Mouse (Mus musculus): ENCODE results near the gene Cfap299. TPM values are rescaled to one million over a fixed set of nuclear protein-coding genes. Genes with fewer than 3 reads are reported as not detected.
"Not testable (repeated sequence)": the region's sequence is repeated elsewhere in the genome, so short reads cannot be mapped to it uniquely, and the experiment has no call there.

The Cfap299 gene
- polyA plus RNA-seq, 1 experiment from 2014 or later, result 0.73 TPM

DNA sequence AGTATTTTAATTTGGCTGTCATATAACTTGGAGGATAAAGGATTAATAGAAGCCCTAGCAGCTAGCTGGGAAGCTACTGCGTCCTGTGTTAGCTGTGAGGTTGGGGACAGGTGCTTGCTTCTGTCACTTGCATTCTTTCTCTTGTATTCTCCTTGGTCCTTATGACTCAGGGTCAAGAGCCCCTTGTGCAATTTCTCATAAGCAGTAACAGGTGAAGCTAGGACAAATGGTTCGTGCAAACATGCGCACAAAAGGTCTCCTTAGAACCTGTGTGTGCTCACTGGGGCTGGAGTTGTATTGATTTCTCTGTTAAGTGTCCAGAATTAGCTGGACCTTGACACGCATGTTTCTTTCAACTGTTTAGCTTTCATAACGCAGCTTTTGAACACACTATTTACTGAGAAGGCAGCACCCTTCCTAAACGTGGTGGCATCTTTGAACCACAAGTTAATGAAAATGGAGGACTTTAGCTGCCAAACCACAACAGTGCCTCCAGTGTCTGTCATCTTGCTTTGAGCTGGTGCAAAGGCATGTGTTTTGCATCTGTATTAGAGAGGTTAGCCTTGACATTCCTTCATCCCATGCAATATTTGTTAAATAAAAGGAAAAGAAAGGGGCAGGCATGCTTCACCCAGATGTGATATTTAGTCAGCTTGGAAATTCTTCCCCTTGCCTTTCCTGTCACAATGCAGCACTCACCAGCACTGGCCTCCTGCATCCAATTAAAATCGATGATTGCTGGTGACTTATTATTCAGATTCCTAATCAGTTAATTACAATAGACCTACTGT is 223.9 kb downstream of the Cfap299 start:
- Histone ChIP-seq H3K4me2 (replicated peaks) (no peak overlapping the region), H3K27me3 (no peaks in the 10 kb centered on the region), H3K9me3 (no peaks in the 10 kb centered on the region), H3K4me3 (replicated peaks) (no peak overlapping the region), H3K27ac (no peak overlapping the region), H3K4me1 (replicated peaks) (no peaks in the 10 kb centered on the region), H3K36me3 (no peaks in the 10 kb centered on the region), H3K9ac (replicated peaks) (no peak overlapping the region)
- 63% methylated on average over 7 of the region's 7 CpGs for WGBS
- ATAC-seq, result no peak

DNA sequence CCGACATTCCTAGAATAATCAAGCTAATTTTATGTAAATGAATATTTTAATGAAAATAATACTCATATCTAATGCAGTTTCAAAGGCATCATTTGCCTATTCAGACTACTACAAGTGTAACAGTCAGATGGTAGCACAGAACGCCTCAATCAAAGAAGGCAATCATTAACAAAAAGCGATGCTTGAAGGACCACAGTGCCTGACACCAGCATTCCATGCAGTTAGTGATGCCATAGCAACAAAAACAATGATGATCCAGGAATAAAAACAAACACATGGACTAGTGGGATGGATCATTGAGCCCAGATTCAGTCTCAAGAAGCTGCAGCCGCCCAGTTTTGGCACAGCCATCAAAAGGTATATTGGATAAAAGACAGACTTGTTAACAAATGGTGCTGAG is 232.2 kb downstream of the Cfap299 start:
- 28% methylated on average over 4 of the region's 4 CpGs for WGBS

DNA sequence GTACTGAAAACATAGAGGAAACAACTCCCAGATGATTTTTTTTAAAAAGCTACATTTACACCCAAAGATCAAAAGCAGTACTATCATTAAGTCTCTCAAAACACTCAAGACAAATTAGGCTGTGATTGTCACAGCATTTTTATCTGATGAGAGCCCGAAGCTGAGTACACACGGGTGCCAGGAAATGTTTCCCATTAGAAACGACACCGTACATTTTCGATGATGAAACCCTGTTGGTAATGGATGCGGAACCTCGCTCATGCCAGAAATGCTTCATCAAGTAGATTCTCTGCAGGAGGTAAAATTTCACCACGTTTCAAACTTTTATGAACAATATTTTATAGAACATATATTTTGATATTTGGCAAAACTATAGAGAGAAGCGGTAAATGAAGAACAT is 233.7 kb downstream of the Cfap299 start:
- WGBS, result 94% methylated on average over 9 of the region's 9 CpGs
- Histone ChIP-seq H3K9me3 (no peaks in the 10 kb centered on the region), H3K9ac (replicated peaks) (no peak overlapping the region), H3K4me1 (replicated peaks) (peaks cover 14% of the 10 kb centered on the region), H3K4me3 (replicated peaks) (no peak overlapping the region), H3K27ac (no peak overlapping the region), H3K27me3 (no peaks in the 10 kb centered on the region), H3K36me3 (no peaks in the 10 kb centered on the region), H3K4me2 (replicated peaks) (no peak overlapping the region)
- ATAC-seq, result no peak

More for the DNA sequence above, 232.2 kb downstream of the Cfap299 start:
- no peaks in the 10 kb centered on the region for H3K27me3 ChIP-seq
- no peak overlapping the region for H3K9ac ChIP-seq (replicated peaks)
- H3K4me1 ChIP-seq (replicated peaks), result peaks cover 7% of the 10 kb centered on the region
- H3K4me3 ChIP-seq (replicated peaks), result no peak overlapping the region
- no peaks in the 10 kb centered on the region for H3K36me3 ChIP-seq
- H3K27ac ChIP-seq, result no peak overlapping the region
- H3K4me2 ChIP-seq (replicated peaks), result no peak overlapping the region
- peak; percentile 30; the same call in 1 of the 2 replicates for ATAC-seq
- no peaks in the 10 kb centered on the region for H3K9me3 ChIP-seq

DNA sequence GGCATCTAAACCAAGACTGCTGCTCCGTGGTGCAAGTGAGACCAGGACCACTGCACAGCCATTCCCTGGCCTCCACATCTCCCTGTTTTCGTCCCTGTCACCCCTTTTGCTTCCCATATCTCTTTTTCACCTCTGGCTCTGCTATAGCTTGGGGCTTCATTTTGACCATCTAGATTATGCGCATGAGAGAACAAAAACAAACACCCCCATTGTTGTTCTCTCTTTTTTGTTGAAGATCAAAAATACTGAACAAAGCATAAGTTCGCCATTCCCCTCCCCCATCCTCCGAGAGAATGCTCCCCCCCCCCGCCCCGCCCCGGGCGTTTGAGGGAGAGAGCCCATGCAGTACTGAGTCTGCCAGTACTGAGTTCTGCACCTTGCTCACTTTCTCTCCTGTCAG is 234.7 kb downstream of the Cfap299 start:
- H3K4me1 ChIP-seq (replicated peaks), result peaks cover 14% of the 10 kb centered on the region
- no peak overlapping the region for H3K27ac ChIP-seq
- WGBS, result 26% methylated on average over 9 of the region's 9 CpGs
- H3K4me3 ChIP-seq (replicated peaks), result no peak overlapping the region
- H3K27me3 ChIP-seq, result no peaks in the 10 kb centered on the region
- H3K9me3 ChIP-seq, result no peaks in the 10 kb centered on the region
- H3K36me3 ChIP-seq, result no peaks in the 10 kb centered on the region
- ATAC-seq, result no peak
- H3K4me2 ChIP-seq (replicated peaks), result peak overlapping the region; percentile 17
- H3K9ac ChIP-seq (replicated peaks), result no peak overlapping the region; the same call in 1 of the 2 replicates

DNA sequence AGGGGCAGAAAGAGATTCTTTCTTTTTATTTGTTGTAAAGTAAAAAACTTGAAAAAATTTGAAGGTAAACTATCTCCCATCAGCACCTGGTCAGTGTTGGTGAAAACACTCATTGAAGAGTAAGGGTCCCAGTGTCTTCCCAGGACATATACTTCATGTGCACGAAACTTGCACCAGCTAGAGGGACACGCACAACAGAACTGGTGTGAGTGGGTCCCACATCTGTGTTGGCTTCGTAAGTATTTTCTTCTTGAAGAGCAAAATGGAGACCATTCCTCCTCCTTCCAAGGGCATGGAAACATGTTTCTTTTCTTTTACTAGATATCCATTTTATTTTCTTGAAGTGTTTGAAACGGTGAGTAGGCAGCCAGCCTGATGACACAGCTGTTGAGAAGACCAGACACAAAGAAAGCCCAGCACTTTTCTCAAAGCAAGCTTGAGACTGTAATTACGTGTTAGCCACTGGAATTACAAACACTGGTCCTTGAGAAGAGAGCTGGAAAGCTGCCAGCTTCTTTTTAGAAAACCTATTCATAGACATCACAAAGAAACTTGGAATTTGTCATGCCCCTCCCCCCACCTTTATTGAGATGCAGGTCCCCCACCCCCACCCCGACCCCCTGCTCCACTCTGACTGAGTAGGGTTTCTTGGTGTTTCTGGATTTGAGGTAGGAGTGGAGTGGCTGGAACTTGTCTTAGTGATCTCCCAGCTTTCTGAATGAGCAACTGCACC is 237.5 kb downstream of the Cfap299 start:
- H3K4me2 ChIP-seq (replicated peaks), result no peak overlapping the region
- no peak overlapping the region for H3K27ac ChIP-seq
- no peaks in the 10 kb centered on the region for H3K9me3 ChIP-seq
- no peaks in the 10 kb centered on the region for H3K27me3 ChIP-seq
- no peak overlapping the region for H3K4me3 ChIP-seq (replicated peaks)
- peak; percentile 87 for ATAC-seq
- H3K4me1 ChIP-seq (replicated peaks), result peaks cover 14% of the 10 kb centered on the region
- WGBS, result 24% methylated on average over 6 of the region's 6 CpGs
- no peaks in the 10 kb centered on the region for H3K36me3 ChIP-seq
- no peak overlapping the region for H3K9ac ChIP-seq (replicated peaks)

DNA sequence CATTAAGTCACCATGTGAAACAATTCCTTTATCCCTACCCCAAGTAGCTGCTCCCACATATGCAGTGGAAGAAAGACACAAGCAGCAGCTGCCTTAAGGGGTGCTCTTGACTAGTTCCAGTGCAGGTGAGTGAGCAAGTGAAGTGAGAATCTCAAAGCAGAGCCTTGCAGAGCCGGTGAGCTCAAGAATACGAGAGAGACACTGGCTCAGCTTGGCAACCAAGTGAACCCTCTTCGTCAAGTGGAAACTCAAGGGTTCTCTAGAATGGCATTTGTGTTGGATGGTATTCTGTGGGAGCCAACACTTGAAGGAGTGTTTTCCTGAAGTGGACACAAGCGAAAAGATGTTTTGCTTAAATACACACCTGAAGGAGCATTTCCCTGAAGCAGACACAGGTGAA is 239.4 kb downstream of the Cfap299 start:
- peaks cover 14% of the 10 kb centered on the region for H3K4me1 ChIP-seq (replicated peaks)
- H3K4me2 ChIP-seq (replicated peaks), result no peak overlapping the region
- H3K27ac ChIP-seq, result no peak overlapping the region
- ATAC-seq, result no peak
- H3K9me3 ChIP-seq, result no peaks in the 10 kb centered on the region
- H3K27me3 ChIP-seq, result no peaks in the 10 kb centered on the region
- WGBS, result 91% methylated on average over 4 of the region's 4 CpGs
- H3K4me3 ChIP-seq (replicated peaks), result no peak overlapping the region
- H3K36me3 ChIP-seq, result no peaks in the 10 kb centered on the region
- no peak overlapping the region for H3K9ac ChIP-seq (replicated peaks)

DNA sequence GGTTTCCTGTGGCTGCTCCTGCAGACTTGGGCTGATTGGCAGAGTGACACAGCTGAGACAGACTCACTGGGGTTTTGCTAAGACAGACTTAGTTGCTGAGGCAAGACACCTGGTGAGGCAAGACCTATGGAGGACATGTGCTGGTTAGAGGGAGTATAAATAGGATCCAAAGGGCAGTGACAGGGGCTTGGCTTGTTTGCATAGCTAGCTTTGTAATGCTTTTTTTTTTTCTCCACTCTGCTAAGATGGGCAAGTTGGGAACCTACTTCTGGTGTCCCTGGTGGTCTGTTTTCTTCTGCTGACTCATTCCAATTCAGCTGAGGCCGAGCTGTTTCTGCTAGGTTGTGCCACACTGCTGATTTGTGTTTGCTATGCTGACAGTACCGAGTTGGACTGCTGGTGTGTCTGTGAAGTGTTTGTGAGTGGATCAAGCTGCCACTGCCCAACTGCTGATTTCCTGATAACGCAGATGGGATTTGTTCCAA is 240.0 kb downstream of the Cfap299 start:
- WGBS, result 79% methylated on average over 3 of the region's 3 CpGs

DNA sequence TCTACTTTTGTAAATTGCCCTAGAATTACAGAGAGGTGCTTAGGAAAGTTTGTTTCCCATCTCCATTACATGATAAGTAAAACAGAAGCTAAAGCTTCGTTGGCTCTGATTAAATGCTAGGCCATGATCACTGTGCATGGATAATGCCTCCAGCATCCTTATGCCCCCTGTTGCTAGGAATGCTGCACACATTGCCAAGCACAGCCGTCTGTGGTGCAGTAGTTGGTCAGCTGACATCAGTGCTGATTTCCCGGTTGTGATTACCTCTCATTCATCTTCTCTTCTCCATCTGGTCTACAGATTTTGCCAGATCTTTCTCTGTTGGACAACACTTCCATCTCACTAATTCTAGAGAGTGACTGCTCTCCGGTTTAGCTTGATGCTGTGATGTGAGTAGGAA is 243.3 kb downstream of the Cfap299 start:
- Histone ChIP-seq H3K36me3 (no peaks in the 10 kb centered on the region), H3K4me2 (replicated peaks) (no peak overlapping the region), H3K9me3 (no peaks in the 10 kb centered on the region), H3K9ac (replicated peaks) (no peak overlapping the region), H3K4me3 (replicated peaks) (no peak overlapping the region), H3K27me3 (no peaks in the 10 kb centered on the region), H3K4me1 (replicated peaks) (peaks cover 15% of the 10 kb centered on the region; the same call in 1 of the 2 replicates), H3K27ac (no peak overlapping the region)
- no peak for ATAC-seq
- 65% methylated on average over 4 of the region's 4 CpGs for WGBS

More for the DNA sequence above, 240.0 kb downstream of the Cfap299 start:
- no peaks in the 10 kb centered on the region for H3K9me3 ChIP-seq
- H3K36me3 ChIP-seq, result no peaks in the 10 kb centered on the region
- H3K27me3 ChIP-seq, result no peaks in the 10 kb centered on the region
- H3K9ac ChIP-seq (replicated peaks), result no peak overlapping the region
- no peak overlapping the region for H3K4me2 ChIP-seq (replicated peaks)
- ATAC-seq, result no peak
- peaks cover 8% of the 10 kb centered on the region for H3K4me1 ChIP-seq (replicated peaks)
- no peak overlapping the region for H3K4me3 ChIP-seq (replicated peaks)
- H3K27ac ChIP-seq, result no peak overlapping the region

DNA sequence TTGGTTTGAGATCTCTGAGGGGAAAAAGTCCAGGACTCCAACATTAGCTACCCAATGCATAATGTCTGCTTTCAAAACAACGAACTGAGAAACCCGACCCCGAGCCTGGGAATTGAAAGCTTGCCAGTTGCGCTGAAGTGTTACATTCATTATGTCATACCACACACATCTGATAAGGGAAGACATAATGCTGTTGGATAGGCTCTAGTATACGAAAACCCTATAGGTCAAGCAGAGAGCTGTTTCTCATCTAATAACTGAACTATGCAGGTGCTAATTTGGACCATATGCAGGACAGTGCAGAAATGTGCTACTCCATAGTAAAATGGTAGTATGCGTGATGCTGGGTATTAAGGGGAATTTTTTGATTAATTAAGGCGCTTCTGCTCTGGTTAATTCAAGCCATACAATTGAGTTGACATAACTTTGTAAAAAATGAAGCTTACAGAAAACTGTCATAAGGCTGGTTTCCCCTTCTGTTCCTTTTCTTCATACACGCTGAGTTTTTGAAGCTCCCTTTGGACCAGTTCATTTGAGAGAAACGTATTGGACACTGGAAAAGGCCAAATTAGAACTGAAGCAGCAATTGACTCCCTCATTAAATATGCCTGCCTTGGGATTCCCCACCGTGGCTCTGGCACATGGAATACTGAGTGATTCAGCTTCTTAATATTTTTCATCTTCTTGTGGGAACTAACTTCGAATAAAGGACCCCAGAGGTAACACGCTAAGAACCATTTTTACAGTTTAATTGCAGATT is 245.8 kb downstream of the Cfap299 start:
- Histone ChIP-seq H3K27ac (no peak overlapping the region), H3K4me1 (replicated peaks) (peaks cover 15% of the 10 kb centered on the region; the same call in 1 of the 2 replicates), H3K27me3 (no peaks in the 10 kb centered on the region), H3K9me3 (no peaks in the 10 kb centered on the region), H3K4me2 (replicated peaks) (no peak overlapping the region), H3K9ac (replicated peaks) (no peak overlapping the region), H3K4me3 (replicated peaks) (no peak overlapping the region), H3K36me3 (no peaks in the 10 kb centered on the region)
- WGBS, result 54% methylated on average over 12 of the region's 12 CpGs
- 0 out of 2 replicates have a peak, but pooled peaks have one; percentile 27 for ATAC-seq

DNA sequence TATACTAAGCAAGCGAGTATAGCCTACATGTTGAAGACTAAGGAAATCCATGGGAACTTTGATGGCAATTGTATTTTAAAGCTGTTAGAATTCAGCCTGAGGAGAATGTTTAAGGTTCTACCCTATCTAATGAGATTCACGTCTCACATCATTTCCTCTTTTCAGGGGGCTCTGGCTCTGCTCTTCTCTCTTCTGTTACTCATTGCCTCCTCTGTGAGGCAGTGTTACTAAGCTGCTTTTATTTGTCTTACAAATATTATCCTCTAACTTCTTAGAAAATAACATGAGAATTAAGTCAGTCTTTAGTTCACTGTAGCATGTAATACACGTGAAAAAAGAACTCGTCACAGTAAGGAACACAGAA is 246.3 kb downstream of the Cfap299 start:
- WGBS, result 56% methylated on average over 4 of the region's 4 CpGs
- Histone ChIP-seq H3K4me3 (replicated peaks) (no peak overlapping the region), H3K27me3 (no peaks in the 10 kb centered on the region), H3K9ac (replicated peaks) (no peak overlapping the region), H3K4me2 (replicated peaks) (no peak overlapping the region), H3K36me3 (no peaks in the 10 kb centered on the region), H3K27ac (no peak overlapping the region), H3K4me1 (replicated peaks) (peaks cover 15% of the 10 kb centered on the region; the same call in 1 of the 2 replicates), H3K9me3 (no peaks in the 10 kb centered on the region)
- no peak for ATAC-seq

DNA sequence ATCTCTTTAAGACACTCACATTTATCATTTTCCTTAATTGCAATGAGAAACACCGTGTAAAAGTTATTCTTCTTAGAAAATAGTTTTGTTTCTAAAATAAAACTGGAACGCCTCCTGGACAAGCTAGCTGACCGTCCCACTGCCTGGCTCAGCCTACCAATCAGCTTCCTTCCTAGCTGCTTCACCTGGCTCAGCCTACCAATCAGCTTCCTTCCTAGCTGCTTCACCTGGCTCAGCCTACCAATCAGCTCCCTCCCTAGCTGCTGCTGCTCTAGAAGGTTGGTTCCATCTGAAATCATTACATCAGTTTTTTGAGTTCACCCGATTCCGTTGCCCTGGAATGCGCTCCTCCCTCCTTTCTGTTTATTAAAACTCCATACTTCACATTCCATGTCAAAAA is 247.4 kb downstream of the Cfap299 start:
- not testable (repeated sequence) for H3K4me2 ChIP-seq (replicated peaks); H3K9ac ChIP-seq (replicated peaks); H3K27me3 ChIP-seq; H3K27ac ChIP-seq; H3K36me3 ChIP-seq; H3K9me3 ChIP-seq; ATAC-seq; H3K4me3 ChIP-seq (replicated peaks)
- H3K4me1 ChIP-seq (replicated peaks), result peaks cover 15% of the 10 kb centered on the region; the same call in 1 of the 2 replicates
- WGBS, result 96% methylated on average over 6 of the region's 6 CpGs

DNA sequence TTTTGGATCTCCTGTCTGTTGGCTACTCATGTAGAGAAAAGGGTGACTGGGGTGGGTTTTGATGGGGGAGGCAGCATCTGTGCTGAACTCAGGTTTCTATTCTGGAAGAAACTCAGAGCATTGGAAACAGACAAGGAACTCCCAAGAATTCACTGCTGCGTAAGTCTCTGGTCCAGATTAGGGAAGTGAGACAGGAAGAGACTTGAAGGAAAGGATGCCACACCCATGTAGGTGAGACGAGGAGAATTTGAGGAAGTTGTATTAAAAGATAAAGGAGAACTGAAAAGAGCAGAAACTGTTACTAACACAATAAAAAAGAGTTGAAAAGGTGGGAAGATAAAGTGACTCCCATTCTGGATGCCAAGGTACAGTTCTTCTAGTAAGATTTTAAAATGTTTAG is 249.3 kb downstream of the Cfap299 start:
- Histone ChIP-seq H3K9me3 (no peaks in the 10 kb centered on the region), H3K27ac (no peak overlapping the region), H3K4me3 (replicated peaks) (no peak overlapping the region), H3K4me1 (replicated peaks) (peaks cover 15% of the 10 kb centered on the region; the same call in 1 of the 2 replicates), H3K4me2 (replicated peaks) (no peak overlapping the region), H3K9ac (replicated peaks) (no peak overlapping the region), H3K27me3 (no peaks in the 10 kb centered on the region), H3K36me3 (no peaks in the 10 kb centered on the region)
- ATAC-seq, result no peak
- WGBS, result 87% methylated on average over 2 of the region's 2 CpGs
